Mouse (Mus musculus): ENCODE data around the gene Fam71d. TPM values are rescaled to one million over a fixed set of nuclear protein-coding genes. Genes with fewer than 3 reads are reported as not detected.

Fam71d gene
- under 1 TPM in 1 of 2 experiments, not detected in 1; 0.46 TPM for total RNA-seq (2021)
- long read RNA-seq, experiment 1, partial matches to known transcripts: 0 of 1 reads
- long read RNA-seq, experiment 1, other reads (novel, unspliced or antisense): 1 of 1 reads
- long read RNA-seq, experiment 2: 0 reads

DNA sequence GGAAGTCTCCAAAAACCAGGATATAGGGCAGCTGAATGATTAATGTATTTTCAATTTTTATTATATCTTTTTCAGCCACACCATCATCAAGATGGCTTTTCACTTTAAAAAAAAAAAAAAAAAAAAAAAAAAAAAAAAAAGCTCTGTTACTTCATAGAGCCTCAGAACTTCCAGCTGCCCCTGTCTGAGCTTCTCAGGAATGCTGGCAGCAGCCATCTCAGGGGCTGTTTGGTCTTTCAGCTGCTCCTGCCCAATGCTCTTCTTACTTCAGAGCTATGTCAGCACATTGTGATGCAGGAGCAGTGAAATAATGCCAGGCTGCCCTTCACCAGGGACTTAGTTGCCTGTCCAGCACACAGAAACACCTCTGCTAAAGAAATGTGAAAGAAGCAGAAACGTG is at the start of gene Fam71d:
Gene Fam71d (plus strand): TSS at position 211 of the 400 bp plus-strand sequence.
- no peak for DNase-seq (ENCODE audit: low spot score in 2 of 2)

DNA sequence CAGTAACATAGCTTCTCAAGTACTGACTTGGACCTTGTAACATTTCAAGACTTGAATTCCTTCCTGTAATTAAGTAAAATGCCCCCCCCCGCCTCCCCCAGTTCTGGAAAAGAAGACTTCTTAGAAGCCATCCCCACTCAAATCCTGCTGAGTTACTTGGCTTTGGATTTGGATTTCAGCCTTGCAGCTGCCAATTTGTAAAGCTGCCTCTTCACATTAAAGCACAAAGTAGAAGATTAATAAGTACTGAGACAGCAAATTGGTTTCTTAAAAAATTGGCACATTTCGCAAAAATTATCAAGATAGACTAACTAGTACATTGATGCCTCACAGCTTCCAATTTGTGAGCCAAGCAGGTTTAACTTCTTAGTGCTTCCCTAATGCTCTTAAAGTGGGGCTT is 47.6 kb upstream of the Fam71d start:
- no peak for DNase-seq (ENCODE audit: low spot score in 2 of 2)

- DNase-seq (ENCODE audit: low spot score in 2 of 2): no peak
Measured at GRCm38 (mm10) chr12:78645282-78645681, 46.1 kb upstream of the Fam71d start.

DNA sequence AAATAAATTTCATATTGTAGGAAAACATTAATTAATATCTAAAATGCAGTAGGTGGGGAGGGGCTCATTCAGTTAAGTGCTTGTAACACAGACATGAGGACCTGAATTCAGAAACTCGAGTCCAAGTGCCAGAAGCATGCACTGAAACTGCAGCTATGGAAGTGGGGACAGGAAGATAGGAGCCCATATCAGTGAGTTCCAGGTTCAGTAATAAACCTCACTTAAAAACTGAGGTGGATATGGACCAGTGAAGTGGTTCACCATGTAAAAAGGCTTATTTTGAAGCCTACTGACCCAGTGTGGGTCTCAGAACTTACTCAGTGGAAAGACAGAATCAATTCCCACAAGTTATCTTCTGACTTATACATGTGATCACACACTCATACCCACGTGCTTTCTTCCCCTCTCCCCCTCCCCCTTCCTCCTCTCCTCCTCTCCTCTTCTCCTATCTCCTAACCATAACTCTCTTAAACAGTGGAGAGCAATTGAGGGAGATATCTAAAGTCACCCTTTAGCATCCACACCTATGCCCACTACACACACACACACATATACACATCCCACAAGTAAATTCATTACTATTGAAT is 31.5 kb upstream of the Fam71d start:
- DNase-seq (ENCODE audit: low spot score in 2 of 2): no peak

DNA sequence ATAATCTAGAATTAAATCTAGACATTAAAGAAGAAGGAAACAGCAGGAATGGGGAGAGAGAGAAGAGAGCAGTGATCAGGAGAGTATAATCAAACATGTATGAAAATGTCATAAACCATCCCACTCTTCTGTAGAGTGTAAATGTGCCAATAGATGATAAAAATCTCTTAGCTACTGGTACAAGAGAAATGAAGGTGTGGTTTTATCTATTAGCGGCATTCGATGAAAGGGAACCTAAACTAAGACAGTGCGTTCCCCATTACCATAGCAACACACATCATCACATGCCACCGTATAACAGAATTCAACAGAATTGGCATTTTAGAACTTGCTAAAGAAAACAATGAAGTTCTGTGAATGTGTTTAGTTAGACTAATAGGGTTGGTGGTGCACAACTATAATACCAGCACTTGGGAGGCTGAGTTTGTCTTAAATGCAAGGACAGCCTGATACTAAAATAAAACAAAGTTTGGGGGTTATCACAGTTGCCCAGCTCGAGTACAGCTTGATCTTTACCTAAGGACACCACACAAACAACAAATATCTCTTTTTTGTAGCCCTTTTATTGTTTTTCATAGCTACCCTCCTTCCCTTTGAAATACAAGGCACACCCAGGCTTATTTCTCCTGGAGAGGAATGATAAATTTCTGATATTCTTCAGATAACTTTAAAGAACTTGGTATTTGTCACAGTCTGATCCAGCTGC is 13.1 kb upstream of the Fam71d start:
- DNase-seq (ENCODE audit: low spot score in 2 of 2): no peak

DNA sequence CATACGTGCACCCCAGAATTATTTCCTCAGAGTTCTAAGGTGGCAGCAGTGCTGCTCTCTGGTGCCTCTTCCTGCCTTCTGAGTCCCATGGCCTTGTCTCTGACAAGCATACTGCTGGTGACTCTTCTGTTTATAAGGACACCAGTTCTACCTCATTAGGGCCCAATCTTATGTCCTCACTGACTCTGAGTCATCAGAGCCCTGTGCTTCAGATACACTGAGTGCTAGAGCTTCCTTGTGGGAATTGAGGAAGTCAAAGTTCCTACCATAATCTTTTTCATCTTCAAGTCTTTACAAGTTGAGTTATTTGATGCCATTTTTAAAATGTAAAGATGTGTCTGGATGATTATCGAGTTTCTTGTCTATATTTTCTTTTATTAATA is 12.5 kb upstream of the Fam71d start:
- no peak for DNase-seq (ENCODE audit: low spot score in 2 of 2)

DNA sequence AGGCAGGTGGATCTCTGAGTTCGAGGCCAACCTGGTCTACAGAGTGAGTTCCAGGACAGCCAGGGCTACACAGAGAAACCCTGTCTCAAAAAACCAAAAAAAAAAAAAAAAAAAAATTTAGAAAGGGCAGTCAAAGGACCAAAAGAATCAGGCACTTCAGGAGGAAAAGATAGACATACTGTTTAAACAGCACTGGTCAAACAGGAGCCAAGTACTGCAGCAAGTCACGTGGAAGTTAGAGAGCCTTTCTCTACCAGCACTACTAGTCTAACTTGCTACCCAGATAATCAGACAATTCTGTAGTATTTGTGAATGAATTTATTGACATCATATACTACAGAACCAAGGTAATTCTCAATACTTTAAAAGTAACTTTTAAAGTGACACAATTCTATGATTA is 10.3 kb upstream of the Fam71d start:
- DNase-seq (ENCODE audit: low spot score in 2 of 2): no peak

DNA sequence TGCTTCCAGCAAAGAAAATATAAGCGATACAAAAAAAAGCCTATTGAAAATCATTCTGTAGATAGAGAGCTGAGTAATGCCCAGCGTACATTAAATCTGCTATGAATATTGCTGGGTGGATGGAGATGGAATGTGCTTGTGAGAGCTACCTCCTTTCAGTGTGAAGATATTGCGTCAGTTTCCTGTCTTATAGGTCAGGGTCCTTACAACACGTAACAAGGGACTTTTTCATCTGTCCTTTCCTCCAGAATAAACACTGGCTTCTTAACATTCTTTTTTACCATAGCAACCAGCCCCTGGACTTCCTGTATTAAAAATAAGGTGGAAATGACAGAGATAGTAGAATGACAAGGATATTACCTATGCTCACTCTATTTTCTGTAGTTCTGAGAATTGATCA is 9.1 kb upstream of the Fam71d start:
- no peak for DNase-seq (ENCODE audit: low spot score in 2 of 2)

DNA sequence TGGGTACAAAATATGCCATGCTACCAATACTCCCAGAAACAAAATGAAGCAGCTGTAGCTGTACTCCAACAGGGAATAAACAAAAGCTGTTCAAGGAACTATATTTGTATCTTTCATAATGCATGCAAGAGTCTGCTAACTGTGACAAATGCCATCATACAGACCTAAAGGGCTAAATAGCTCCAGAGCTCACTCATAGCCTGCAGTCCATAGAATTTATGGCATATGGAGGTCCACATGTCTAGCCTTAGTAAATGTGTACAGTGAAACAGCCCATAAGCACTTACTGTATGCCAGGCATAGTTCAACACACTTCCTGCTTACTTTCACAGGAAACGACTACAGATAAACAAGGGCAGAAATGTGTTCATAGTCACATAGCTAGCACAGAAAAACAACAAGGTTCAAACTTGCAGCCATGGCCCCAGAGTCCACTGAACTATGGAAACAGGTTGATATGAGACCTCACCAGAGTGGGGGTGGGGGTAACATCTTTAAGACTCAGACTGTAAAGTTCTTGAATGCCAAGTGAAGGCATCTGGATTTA is 5.6 kb upstream of the Fam71d start:
- DNase-seq (ENCODE audit: low spot score in 2 of 2): no peak

GRCm38 (mm10) chr12:78688876-78689275 is 2.5 kb upstream of the Fam71d start:
- no peak for DNase-seq (ENCODE audit: low spot score in 2 of 2)

DNA sequence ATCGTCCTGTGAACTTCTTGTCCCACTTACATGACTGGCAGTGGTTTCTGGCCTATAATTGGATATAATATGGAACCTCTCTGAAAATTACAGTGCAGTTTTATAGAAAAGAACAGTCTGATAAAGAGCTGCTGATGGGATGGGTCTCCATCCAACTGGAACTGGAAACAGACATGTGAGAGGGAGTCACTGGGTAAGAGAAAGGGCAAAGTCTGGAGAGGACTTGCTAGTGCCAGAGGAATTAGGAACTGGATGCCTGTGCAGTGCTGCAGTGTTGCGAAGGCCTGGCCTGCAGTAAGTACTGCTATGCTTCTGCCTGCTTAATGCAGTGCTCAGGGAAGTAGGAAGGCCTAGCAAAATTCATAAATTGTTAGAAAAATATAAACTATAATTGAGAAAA is 1.9 kb downstream of the Fam71d start:
- DNase-seq (ENCODE audit: low spot score in 2 of 2): no peak

- DNase-seq (ENCODE audit: low spot score in 2 of 2): no peak
Measured at GRCm38 (mm10) chr12:78717783-78718182, 26.4 kb downstream of the Fam71d start.

DNA sequence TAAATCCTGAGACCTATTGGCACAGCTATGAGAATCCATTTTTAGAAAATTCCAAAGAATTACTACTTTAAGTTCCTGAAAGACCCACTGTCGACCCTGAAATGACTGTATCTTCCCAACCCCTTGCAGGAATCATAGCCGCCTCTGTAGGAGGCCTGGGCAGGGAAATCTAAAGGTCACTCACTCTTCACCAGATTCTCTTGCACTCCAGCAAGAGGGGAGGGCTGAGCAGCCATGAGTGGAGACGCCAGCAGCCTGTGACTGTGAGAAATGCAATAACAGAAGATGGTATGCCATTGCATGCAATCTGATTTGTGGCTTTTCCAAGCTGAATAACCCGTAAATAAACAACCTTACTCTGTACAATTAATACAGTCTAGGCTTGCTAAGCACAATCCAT is 36.4 kb downstream of the Fam71d start:
- no peak for DNase-seq (ENCODE audit: low spot score in 2 of 2)

- no peak for DNase-seq (ENCODE audit: low spot score in 2 of 2)
Measured at GRCm38 (mm10) chr12:78739633-78740032, 48.3 kb downstream of the Fam71d start.

DNA sequence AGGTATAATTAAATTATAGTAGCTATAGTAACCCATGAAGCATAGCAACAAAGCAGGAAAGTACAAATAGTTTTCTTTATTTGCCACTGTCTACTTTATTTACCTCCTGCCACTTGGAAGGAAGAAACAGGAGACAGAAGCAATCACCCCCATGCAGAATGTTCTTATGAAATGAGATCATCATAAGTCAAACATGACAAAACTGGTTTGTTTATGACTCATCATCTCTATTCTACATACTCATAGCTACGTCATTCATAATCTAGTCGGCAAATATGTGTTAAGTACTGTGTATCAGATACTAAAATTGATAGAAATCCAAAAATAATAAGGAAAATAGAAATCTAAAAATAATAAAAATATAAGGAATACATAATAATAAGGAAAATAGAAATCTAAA is 49.0 kb downstream of the Fam71d start:
- DNase-seq (ENCODE audit: low spot score in 2 of 2): no peak

DNA sequence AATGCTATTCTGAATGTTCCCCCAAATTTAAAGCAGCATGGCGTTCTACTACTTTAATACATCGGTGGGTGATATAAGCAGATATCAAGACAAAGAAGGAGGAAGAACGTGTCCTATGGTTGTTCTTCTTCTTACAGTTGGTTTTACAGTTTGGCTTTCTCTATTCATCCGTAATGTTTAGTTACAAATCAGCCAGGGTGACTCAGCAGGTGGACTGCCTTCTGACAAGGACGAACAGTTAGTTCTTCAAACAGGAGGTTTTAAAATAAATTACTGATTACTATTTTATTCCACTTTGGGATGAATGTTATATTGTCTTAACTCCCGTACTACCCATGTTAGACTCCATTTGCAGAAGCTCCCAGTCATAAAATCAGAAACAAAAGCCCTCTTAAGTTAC is 54.9 kb downstream of the Fam71d start:
- no peak for DNase-seq (ENCODE audit: low spot score in 2 of 2)

DNA sequence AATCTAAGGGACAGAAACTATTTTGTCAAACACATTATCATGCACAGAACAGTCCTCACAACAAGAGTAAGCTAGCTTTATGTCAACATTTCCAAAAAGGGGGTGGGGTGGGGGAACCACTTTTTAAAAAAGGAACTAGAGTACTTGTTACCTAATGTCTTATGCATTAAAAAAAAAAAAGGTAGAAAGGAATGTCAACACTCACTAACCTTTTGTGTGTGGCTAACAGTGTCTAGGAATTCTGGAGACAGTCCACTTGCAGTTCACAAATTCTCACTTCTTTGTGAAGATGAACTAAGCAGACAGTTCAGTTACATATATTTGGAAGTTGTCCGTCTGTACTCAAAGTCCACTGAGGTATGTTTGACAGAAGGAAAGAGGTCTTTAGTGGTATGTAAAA is 56.1 kb downstream of the Fam71d start:
- no peak for DNase-seq (ENCODE audit: low spot score in 2 of 2)

GRCm38 (mm10) chr12:78748113-78748512 is 56.8 kb downstream of the Fam71d start:
- DNase-seq (ENCODE audit: low spot score in 2 of 2): peak; percentile 26 to 27

DNA sequence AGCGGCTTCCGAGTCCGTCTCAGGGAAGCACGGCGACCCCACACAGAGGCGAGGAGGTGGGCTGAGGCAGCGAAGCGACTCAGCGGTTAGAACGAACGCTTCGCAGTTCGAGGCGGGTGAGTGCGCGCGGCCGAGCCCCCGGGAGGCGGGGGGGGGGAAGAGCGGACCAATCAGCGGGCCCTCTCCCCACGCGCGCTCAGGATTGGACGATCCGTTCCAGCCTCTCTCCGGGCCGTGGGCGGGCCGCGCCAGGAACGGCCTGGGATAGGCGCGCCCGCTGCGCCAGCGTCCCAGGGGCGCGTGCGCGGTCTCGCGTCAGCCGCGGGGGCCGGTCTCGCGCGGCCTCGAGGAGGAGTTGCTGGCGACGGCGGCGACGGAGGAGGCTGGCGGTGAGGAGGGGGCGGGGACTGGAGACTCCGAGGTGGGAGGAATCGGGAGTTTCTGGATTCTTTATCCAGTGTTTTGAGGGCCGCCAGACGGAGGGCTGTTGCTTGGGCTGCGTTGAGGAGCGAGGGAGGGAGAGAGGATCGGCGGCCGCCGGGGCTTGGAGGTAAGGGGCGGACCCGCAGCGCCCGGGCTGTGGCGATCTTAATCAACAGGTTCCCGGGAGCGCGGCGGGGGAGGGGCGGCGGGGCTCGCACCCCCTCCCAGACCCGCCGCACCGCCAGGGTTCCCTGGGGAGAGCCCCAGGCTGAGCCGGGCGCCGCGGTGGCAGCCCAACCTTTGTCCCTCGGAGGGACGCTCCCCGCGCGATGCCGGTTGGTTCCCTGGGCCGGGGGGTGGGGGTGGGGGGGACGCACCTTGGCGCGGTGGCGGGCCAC is 57.4 kb downstream of the Fam71d start, which contains the start of gene Mpp5:
Gene Mpp5 (plus strand): TSS at position 351 of the 821 bp plus-strand sequence.
- peak; percentile 93 to 95 for DNase-seq (ENCODE audit: low spot score in 2 of 2)

GRCm38 (mm10) chr12:78749378-78749801 is 58.1 kb downstream of the Fam71d start:
- DNase-seq (ENCODE audit: low spot score in 2 of 2): peak; percentile 57 to 64

- DNase-seq (ENCODE audit: low spot score in 2 of 2): no peak
Measured at GRCm38 (mm10) chr12:78761979-78762378, 70.6 kb downstream of the Fam71d start.
